Mouse (Mus musculus) lung, adult 18-20 months (tissue): ENCODE measurements at regions not wholly inside any gene's neighbourhood (a gene's known extent, or its start where the extent isn't known, plus 50 kb on each side); places are given as distances from the start of the nearest gene placed in this dataset.

Experiments
- DNase-seq, 2 experiments: peaks; one replicate each; pipeline ENCODE4 v3.0.0; 2022; ENCODE audit warnings: mixed read lengths in 2 of 2

GRCm38 (mm10) chr8:92302694-92303093, 54.7 kb upstream of the Irx5 start:
- DNase-seq, result peak; percentile 9 to 36

- DNase-seq, result no peak
Measured at GRCm38 (mm10) chr8:92301029-92301428, 56.4 kb upstream of the Irx5 start.

GRCm38 (mm10) chr8:92286841-92287811, 70.3 kb upstream of the Irx5 start:
- DNase-seq, result no peak

- no peak for DNase-seq
Measured at GRCm38 (mm10) chr8:92275755-92276154, 81.7 kb upstream of the Irx5 start.

- DNase-seq, result no peak
Measured at GRCm38 (mm10) chr8:92272726-92273125, 84.7 kb upstream of the Irx5 start.

- DNase-seq, result no peak
Measured at GRCm38 (mm10) chr8:92272073-92272472, 85.4 kb upstream of the Irx5 start.

- DNase-seq, result no peak
Measured at GRCm38 (mm10) chr8:92270636-92271035, 86.8 kb upstream of the Irx5 start.

- DNase-seq, result no peak
Measured at GRCm38 (mm10) chr8:92267415-92267814, 90.0 kb upstream of the Irx5 start.

GRCm38 (mm10) chr8:92260056-92260455, 97.4 kb upstream of the Irx5 start:
- DNase-seq, result no peak

GRCm38 (mm10) chr8:92258258-92258657, 99.2 kb upstream of the Irx5 start:
- no peak for DNase-seq

- no peak for DNase-seq
Measured at GRCm38 (mm10) chr8:92252597-92253375, 104.6 kb upstream of the Irx5 start.

- no peak for DNase-seq
Measured at GRCm38 (mm10) chr8:92246301-92246700, 111.1 kb upstream of the Irx5 start.

GRCm38 (mm10) chr8:92240686-92241275, 116.6 kb upstream of the Irx5 start:
- no peak for DNase-seq

- no peak for DNase-seq
Measured at GRCm38 (mm10) chr8:92231326-92232225, 125.8 kb upstream of the Irx5 start.

- DNase-seq, result no peak
Measured at GRCm38 (mm10) chr8:92229526-92229925, 127.9 kb upstream of the Irx5 start.

GRCm38 (mm10) chr8:92224929-92225328, 132.5 kb upstream of the Irx5 start:
- no peak for DNase-seq

GRCm38 (mm10) chr8:92222992-92223391, 134.4 kb upstream of the Irx5 start:
- no peak for DNase-seq

GRCm38 (mm10) chr8:92219181-92219890, 138.1 kb upstream of the Irx5 start:
- DNase-seq, result no peak

GRCm38 (mm10) chr8:92217521-92217920, 139.9 kb upstream of the Irx5 start:
- DNase-seq, result no peak

- no peak for DNase-seq
Measured at GRCm38 (mm10) chr8:92216176-92216575, 141.2 kb upstream of the Irx5 start.

GRCm38 (mm10) chr8:92212786-92213535, 144.5 kb upstream of the Irx5 start:
- DNase-seq, result no peak
